Mouse (Mus musculus): Measurements from ENCODE around the gene Prss42. TPM values are rescaled to one million over a fixed set of nuclear protein-coding genes. Genes with fewer than 3 reads are reported as not detected.

Prss42 gene
- polyA plus RNA-seq, 2 experiments, result not detected

GRCm38 (mm10) chr9:110841438-110841837 is 43.5 kb downstream of the Prss42 start:
- H3K27me3 ChIP-seq (ENCODE audit: control insufficient read depth, insufficient read depth, low read length), result no peaks in the 10 kb centered on the region
- DNase-seq (ENCODE audit: low spot score) (no peak), ATAC-seq (ENCODE audit: low FRiP score, low read depth) (no peak)
- H3K36me3 ChIP-seq (ENCODE audit: control insufficient read depth, insufficient read depth, low read length), result no peaks in the 10 kb centered on the region
- no peak for TF ChIP-seq POLR2A (IDR thresholded peaks at IDR 0.05; ENCODE audit: borderline replicate concordance, extremely low read depth, insufficient read depth, insufficient read length)
- H3K9me3 ChIP-seq (ENCODE audit: control insufficient read depth, low read length), result no peaks in the 10 kb centered on the region
- H3K4me3 ChIP-seq (replicated peaks; ENCODE audit: low read length), result no peak overlapping the region
- H3K4me1 ChIP-seq (ENCODE audit: control insufficient read depth, insufficient read depth, low read length), result no peaks in the 10 kb centered on the region
- H3K27ac ChIP-seq (replicated peaks; ENCODE audit: low read depth, low read length), result no peak overlapping the region
- no peak overlapping the region for H3K9ac ChIP-seq (ENCODE audit: low read depth, low read length, severe bottlenecking)
- WGBS, result 72% methylated on average over 2 of the region's 2 CpGs
- no peak overlapping the region for H3K4me2 ChIP-seq (replicated peaks; ENCODE audit: low read depth, low read length, severe bottlenecking)

DNA sequence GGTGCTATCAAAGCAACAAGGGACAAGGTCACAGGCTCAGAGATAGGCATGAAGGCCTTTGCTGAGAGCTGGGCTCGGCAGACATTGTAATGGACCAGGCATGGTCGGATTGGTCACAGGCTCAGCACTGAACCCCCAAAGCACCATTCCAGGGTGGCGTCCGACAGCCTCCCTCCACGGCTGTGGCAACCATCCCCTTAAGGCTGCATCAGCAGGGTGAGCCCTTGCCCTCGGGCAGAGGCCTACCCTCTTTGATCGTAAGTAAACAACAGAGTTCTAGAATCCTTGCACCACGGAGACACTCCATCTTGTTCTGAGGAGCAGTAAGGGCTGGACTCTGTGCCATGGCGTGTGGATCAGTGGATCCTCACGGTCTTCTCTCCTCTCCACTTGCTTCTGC is 46.2 kb downstream of the Prss42 start, which contains the start of gene Prss46:
Gene Prss46, plus strand, starts transcription at position 301 of the 400 bp plus-strand sequence.
- no peak for TF ChIP-seq POLR2A (IDR thresholded peaks at IDR 0.05; ENCODE audit: borderline replicate concordance, extremely low read depth, insufficient read depth, insufficient read length)
- Histone ChIP-seq H3K9me3 (ENCODE audit: control insufficient read depth, low read length) (no peaks in the 10 kb centered on the region), H3K4me2 (replicated peaks; ENCODE audit: low read depth, low read length, severe bottlenecking) (no peak within 1 kb of the TSS), H3K27ac (replicated peaks; ENCODE audit: low read depth, low read length) (no peak within 1 kb of the TSS), H3K36me3 (ENCODE audit: control insufficient read depth, insufficient read depth, low read length) (no peaks in the 10 kb centered on the region), H3K4me3 (replicated peaks; ENCODE audit: low read length) (no peak within 1 kb of the TSS), H3K4me1 (ENCODE audit: control insufficient read depth, insufficient read depth, low read length) (no peaks in the 10 kb centered on the region), H3K27me3 (ENCODE audit: control insufficient read depth, insufficient read depth, low read length) (no peaks in the 10 kb centered on the region), H3K9ac (ENCODE audit: low read depth, low read length, severe bottlenecking) (no peak within 1 kb of the TSS)
- 83% methylated on average over 10 of the region's 10 CpGs for WGBS
- ATAC-seq (ENCODE audit: low FRiP score, low read depth), result no peak
- no peak for DNase-seq (ENCODE audit: low spot score)

- no peaks in the 10 kb centered on the region for H3K9me3 ChIP-seq (ENCODE audit: control insufficient read depth, low read length)
- no peak overlapping the region for H3K4me2 ChIP-seq (replicated peaks; ENCODE audit: low read depth, low read length, severe bottlenecking)
- H3K4me3 ChIP-seq (replicated peaks; ENCODE audit: low read length), result no peak overlapping the region
- no peaks in the 10 kb centered on the region for H3K4me1 ChIP-seq (ENCODE audit: control insufficient read depth, insufficient read depth, low read length)
- TF ChIP-seq POLR2A (IDR thresholded peaks at IDR 0.05; ENCODE audit: borderline replicate concordance, extremely low read depth, insufficient read depth, insufficient read length), result no peak
- DNase-seq (ENCODE audit: low spot score) (peak; percentile 1), ATAC-seq (ENCODE audit: low FRiP score, low read depth) (no peak)
- H3K9ac ChIP-seq (ENCODE audit: low read depth, low read length, severe bottlenecking), result no peak overlapping the region
- H3K27me3 ChIP-seq (ENCODE audit: control insufficient read depth, insufficient read depth, low read length), result no peaks in the 10 kb centered on the region
- no peak overlapping the region for H3K27ac ChIP-seq (replicated peaks; ENCODE audit: low read depth, low read length)
- WGBS, result 75% methylated on average over 7 of the region's 7 CpGs
- no peaks in the 10 kb centered on the region for H3K36me3 ChIP-seq (ENCODE audit: control insufficient read depth, insufficient read depth, low read length)
Observed at GRCm38 (mm10) chr9:110849162-110849561, 51.2 kb downstream of the Prss42 start.

Other genes with a start within 250 kb of the Prss42 start
- 40.0 and 53.8 TPM in 2 replicates for gene Nradd, start 173.7 kb upstream of the Prss42 start, polyA plus RNA-seq (2012; rRNA removed)
- gene Nradd, start 173.7 kb upstream of the Prss42 start, polyA plus RNA-seq (2014; fragmentation: Nextera tagmentation; extraction: Ambion mirVana), result 28.1 and 30.4 TPM in 2 replicates
- 8.4 and 9.4 TPM in 2 replicates for gene Nbeal2, start 144.0 kb upstream of the Prss42 start, polyA plus RNA-seq (2012; rRNA removed)
- gene Nbeal2, start 144.0 kb upstream of the Prss42 start, polyA plus RNA-seq (2014; fragmentation: Nextera tagmentation; extraction: Ambion mirVana), result 3.2 and 3.3 TPM in 2 replicates
- gene Ccdc12, start 141.7 kb upstream of the Prss42 start, polyA plus RNA-seq (2012; rRNA removed), result 72.2 and 83.8 TPM in 2 replicates
- gene Ccdc12, start 141.7 kb upstream of the Prss42 start, polyA plus RNA-seq (2014; fragmentation: Nextera tagmentation; extraction: Ambion mirVana), result 102 and 123 TPM in 2 replicates
- 18.9 and 26.1 TPM in 2 replicates for gene Myl3, start 56.3 kb upstream of the Prss42 start, polyA plus RNA-seq (2012; rRNA removed)
- gene Myl3, start 56.3 kb upstream of the Prss42 start, polyA plus RNA-seq (2014; fragmentation: Nextera tagmentation; extraction: Ambion mirVana), result 16.4 and 28.1 TPM in 2 replicates
- 149 and 203 TPM in 2 replicates for gene Pth1r, start 51.0 kb upstream of the Prss42 start, polyA plus RNA-seq (2012; rRNA removed)
- 96.9 and 99.1 TPM in 2 replicates for gene Pth1r, start 51.0 kb upstream of the Prss42 start, polyA plus RNA-seq (2014; fragmentation: Nextera tagmentation; extraction: Ambion mirVana)
- not detected in 2 replicates for gene Prss44, start 15.8 kb downstream of the Prss42 start, polyA plus RNA-seq (2012; rRNA removed)
- gene Prss44, start 15.8 kb downstream of the Prss42 start, polyA plus RNA-seq (2014; fragmentation: Nextera tagmentation; extraction: Ambion mirVana), result not detected in 2 replicates
- not detected in 2 replicates for gene Prss43, start 28.5 kb downstream of the Prss42 start, polyA plus RNA-seq (2012; rRNA removed)
- not detected in 2 replicates for gene Prss43, start 28.5 kb downstream of the Prss42 start, polyA plus RNA-seq (2014; fragmentation: Nextera tagmentation; extraction: Ambion mirVana)
- not detected in 2 replicates for gene Prss45, start 36.4 kb downstream of the Prss42 start, polyA plus RNA-seq (2012; rRNA removed)
- not detected in 2 replicates for gene Prss45, start 36.4 kb downstream of the Prss42 start, polyA plus RNA-seq (2014; fragmentation: Nextera tagmentation; extraction: Ambion mirVana)
- not detected in 2 replicates for gene Prss46, start 46.3 kb downstream of the Prss42 start, polyA plus RNA-seq (2012; rRNA removed)
- gene Prss46, start 46.3 kb downstream of the Prss42 start, polyA plus RNA-seq (2014; fragmentation: Nextera tagmentation; extraction: Ambion mirVana), result not detected in 2 replicates
- gene Prss50, start 59.8 kb downstream of the Prss42 start, polyA plus RNA-seq (2012; rRNA removed), result 0.41 and 0.54 TPM in 2 replicates
- 0.21 and 0.26 TPM in 2 replicates for gene Prss50, start 59.8 kb downstream of the Prss42 start, polyA plus RNA-seq (2014; fragmentation: Nextera tagmentation; extraction: Ambion mirVana)
- gene Als2cl, start 81.7 kb downstream of the Prss42 start, polyA plus RNA-seq (2012; rRNA removed), result 7.3 and 7.4 TPM in 2 replicates
- 1.6 and 1.9 TPM in 2 replicates for gene Als2cl, start 81.7 kb downstream of the Prss42 start, polyA plus RNA-seq (2014; fragmentation: Nextera tagmentation; extraction: Ambion mirVana)
- gene Tmie, start 81.9 kb downstream of the Prss42 start, polyA plus RNA-seq (2012; rRNA removed), result 0.61 and 0.85 TPM in 2 replicates
- gene Tmie, start 81.9 kb downstream of the Prss42 start, polyA plus RNA-seq (2014; fragmentation: Nextera tagmentation; extraction: Ambion mirVana), result 0.37 and 0.52 TPM in 2 replicates
- not detected in 2 replicates for gene Fam240a, start 118.7 kb downstream of the Prss42 start, polyA plus RNA-seq (2012; rRNA removed)
- gene Fam240a, start 118.7 kb downstream of the Prss42 start, polyA plus RNA-seq (2014; fragmentation: Nextera tagmentation; extraction: Ambion mirVana), result not detected in 2 replicates
- gene Tdgf1, start 148.0 kb downstream of the Prss42 start, polyA plus RNA-seq (2012; rRNA removed), result 0.38 and 0.56 TPM in 2 replicates
- 0.40 and 0.54 TPM in 2 replicates for gene Tdgf1, start 148.0 kb downstream of the Prss42 start, polyA plus RNA-seq (2014; fragmentation: Nextera tagmentation; extraction: Ambion mirVana)
- gene Lrrc2, start 153.4 kb downstream of the Prss42 start, polyA plus RNA-seq (2012; rRNA removed), result 0.04 and 0.12 TPM in 2 replicates
- gene Lrrc2, start 153.4 kb downstream of the Prss42 start, polyA plus RNA-seq (2014; fragmentation: Nextera tagmentation; extraction: Ambion mirVana), result 0.08 TPM in 1 of 2 replicates, not detected in the other
- 0.20 and 0.24 TPM in 2 replicates for gene Rtp3, start 192.4 kb downstream of the Prss42 start, polyA plus RNA-seq (2012; rRNA removed)
- gene Rtp3, start 192.4 kb downstream of the Prss42 start, polyA plus RNA-seq (2014; fragmentation: Nextera tagmentation; extraction: Ambion mirVana), result not detected in 2 replicates
- gene Ltf, start 221.1 kb downstream of the Prss42 start, polyA plus RNA-seq (2012; rRNA removed), result 0.44 and 1.1 TPM in 2 replicates
- gene Ltf, start 221.1 kb downstream of the Prss42 start, polyA plus RNA-seq (2014; fragmentation: Nextera tagmentation; extraction: Ambion mirVana), result 0.47 and 1.4 TPM in 2 replicates